Comparison of ENCODE assay signal across 8 mouse cellular contexts in genomic region chr9:43000070-43000469, GRCm38 (mm10). TPM values are rescaled to one million over a fixed set of nuclear protein-coding genes. Genes with fewer than 3 reads are reported as not detected.
DNase-seq lines count a peak whose midpoint lies in the region; ATAC-seq lines count a peak whose summit lies in the region.

No protein-coding gene starts in this region.

- peak; percentile 43 to 66 for DNase-seq in kidney, adult 8-10 months
- no peak for DNase-seq in kidney, adult 18-20 months
- DNase-seq in 416B (ENCODE audit: low read depth): peak; percentile 74
- peak; percentile 67 for DNase-seq in CD4-positive, CD25-positive, alpha-beta regulatory T cell, adult 2 months (ENCODE audit: low read depth, low spot score)
- DNase-seq in lung, postnatal 10 days: peak; percentile 87
- DNase-seq in urinary bladder, adult 2 months (ENCODE audit: low spot score): no peak
- DNase-seq in natural killer cell, adult 2 months (ENCODE audit: low spot score in 2 of 2): no peak

- ATAC-seq in common myeloid progenitor, adult 5-6 weeks (replicated peaks; ENCODE audit: low read depth, poor library complexity, severe bottlenecking): peak; percentile 62; the same call in 1 of the 2 replicates

RNA-seq across cellular contexts. Expression of gene Grik4, which starts 55.8 kb away (rescaled TPM):
- total RNA-seq in common myeloid progenitor, adult 5-6 weeks (2017): not detected in 2 replicates
- polyA plus RNA-seq in urinary bladder, adult 2 months (2012; rRNA removed): 0.25 and 0.41 TPM in 2 replicates

Comparison
In these comparisons a context has a peak if more than half of its experiments do, and no peak if none do; other contexts are left out.
1. DNase-seq: peak in kidney, adult 8-10 months (2 of 2), 416B (single experiment), CD4-positive, CD25-positive, alpha-beta regulatory T cell, adult 2 months (single experiment) and lung, postnatal 10 days (single experiment); none in kidney, adult 18-20 months (single experiment), urinary bladder, adult 2 months (single experiment) and natural killer cell, adult 2 months (0 of 2).